Mouse (Mus musculus): ENCODE data around the gene Gm10799. TPM values are rescaled to one million over a fixed set of nuclear protein-coding genes. Genes with fewer than 3 reads are reported as not detected.

Gm10799 gene
- polyA plus RNA-seq, 1 experiment from 2014 or later: not detected

- WGBS (ENCODE audit: insufficient replicate concordance): 66% methylated on average over 5 of the region's 5 CpGs
- no peaks in the 10 kb centered on the region for H3K27me3 ChIP-seq
- peak overlapping the region; percentile 8 for H3K27ac ChIP-seq (replicated peaks)
- H3K36me3 ChIP-seq (replicated peaks): peaks cover 84% of the 10 kb centered on the region
- no peak overlapping the region for H3K4me3 ChIP-seq (replicated peaks)
- no peaks in the 10 kb centered on the region for H3K9me3 ChIP-seq (replicated peaks)
- no peak overlapping the region for H3K4me2 ChIP-seq
- no peak for ATAC-seq (ENCODE audit: insufficient read depth)
- peaks cover 28% of the 10 kb centered on the region for H3K4me1 ChIP-seq (replicated peaks)
- H3K9ac ChIP-seq: no peak overlapping the region
These were observed 26.7 kb downstream of the Gm10799 start for GRCm38 (mm10) chr2:104041632-104042031.

DNA sequence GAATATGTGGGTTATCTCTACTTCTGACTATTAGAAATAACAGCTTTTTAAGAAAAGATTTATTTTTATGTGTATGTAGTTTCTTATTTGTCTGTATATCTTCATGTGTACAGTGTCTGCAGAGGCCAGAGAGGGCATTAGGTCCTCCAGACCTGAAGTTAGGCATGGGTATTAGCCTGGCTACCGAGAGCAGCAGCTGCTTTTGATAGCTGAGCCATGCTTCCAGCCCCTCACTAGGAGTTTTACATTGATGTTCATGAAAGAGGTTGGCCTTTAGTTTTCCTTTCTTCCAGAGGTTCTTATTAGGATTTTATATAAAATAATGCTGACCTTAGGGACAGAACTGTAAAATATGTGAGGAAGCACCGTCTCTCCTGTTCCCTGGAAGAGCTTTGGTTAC is 30.1 kb downstream of the Gm10799 start:
- H3K36me3 ChIP-seq (replicated peaks): peaks cover 88% of the 10 kb centered on the region
- no peak overlapping the region for H3K4me2 ChIP-seq
- no peak overlapping the region for H3K4me3 ChIP-seq (replicated peaks)
- no peaks in the 10 kb centered on the region for H3K27me3 ChIP-seq
- H3K9ac ChIP-seq: no peak overlapping the region
- no peak for ATAC-seq (ENCODE audit: insufficient read depth)
- H3K4me1 ChIP-seq (replicated peaks): peaks cover 19% of the 10 kb centered on the region; the same call in 1 of the 2 replicates
- 82% methylated on average over 2 of the region's 2 CpGs for WGBS (ENCODE audit: insufficient replicate concordance)
- no peaks in the 10 kb centered on the region for H3K9me3 ChIP-seq (replicated peaks)
- H3K27ac ChIP-seq (replicated peaks): no peak overlapping the region

GRCm38 (mm10) chr2:104036316-104036715 is 32.0 kb downstream of the Gm10799 start:
- 59% methylated on average over 3 of the region's 3 CpGs for WGBS (ENCODE audit: insufficient replicate concordance)
- ATAC-seq (ENCODE audit: insufficient read depth): no peak

DNA sequence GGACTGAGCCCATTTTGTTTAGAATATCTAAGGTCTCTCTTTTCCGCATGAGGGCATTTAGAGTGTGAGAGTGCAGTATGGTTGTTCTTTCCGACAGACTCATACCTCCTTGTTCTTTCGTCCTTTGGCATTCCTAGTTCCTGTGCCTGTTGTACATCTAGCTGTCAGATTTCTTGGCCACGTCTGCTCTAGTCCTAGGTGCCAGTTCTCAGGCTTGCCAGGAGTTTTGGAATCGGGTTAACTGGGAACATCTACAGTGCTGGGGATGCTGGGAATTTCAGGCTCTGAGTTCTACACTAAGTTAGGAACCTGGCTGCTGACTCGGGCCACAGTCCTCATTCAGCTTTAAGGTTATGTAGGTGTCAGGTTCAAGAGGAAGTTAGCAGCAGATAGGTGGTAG is 32.8 kb downstream of the Gm10799 start:
- no peak for ATAC-seq (ENCODE audit: insufficient read depth)
- 85% methylated on average over 6 of the region's 6 CpGs for WGBS (ENCODE audit: insufficient replicate concordance)
- Histone ChIP-seq H3K4me3 (replicated peaks) (no peak overlapping the region), H3K27me3 (no peaks in the 10 kb centered on the region), H3K36me3 (replicated peaks) (peaks cover 88% of the 10 kb centered on the region), H3K4me1 (replicated peaks) (peaks cover 9% of the 10 kb centered on the region), H3K4me2 (no peak overlapping the region), H3K9me3 (replicated peaks) (no peaks in the 10 kb centered on the region), H3K9ac (peak overlapping the region; percentile 12; the same call in 1 of the 2 replicates), H3K27ac (replicated peaks) (peak overlapping the region; percentile 57; the same call in 1 of the 2 replicates)

More at GRCm38 (mm10) chr2:104036316-104036715, 32.0 kb downstream of the Gm10799 start:
- Histone ChIP-seq H3K27ac (replicated peaks) (no peak overlapping the region), H3K9me3 (replicated peaks) (no peaks in the 10 kb centered on the region), H3K9ac (no peak overlapping the region), H3K4me3 (replicated peaks) (no peak overlapping the region), H3K4me2 (no peak overlapping the region), H3K4me1 (replicated peaks) (peaks cover 10% of the 10 kb centered on the region; the same call in 1 of the 2 replicates), H3K36me3 (replicated peaks) (peaks cover 86% of the 10 kb centered on the region), H3K27me3 (no peaks in the 10 kb centered on the region)

DNA sequence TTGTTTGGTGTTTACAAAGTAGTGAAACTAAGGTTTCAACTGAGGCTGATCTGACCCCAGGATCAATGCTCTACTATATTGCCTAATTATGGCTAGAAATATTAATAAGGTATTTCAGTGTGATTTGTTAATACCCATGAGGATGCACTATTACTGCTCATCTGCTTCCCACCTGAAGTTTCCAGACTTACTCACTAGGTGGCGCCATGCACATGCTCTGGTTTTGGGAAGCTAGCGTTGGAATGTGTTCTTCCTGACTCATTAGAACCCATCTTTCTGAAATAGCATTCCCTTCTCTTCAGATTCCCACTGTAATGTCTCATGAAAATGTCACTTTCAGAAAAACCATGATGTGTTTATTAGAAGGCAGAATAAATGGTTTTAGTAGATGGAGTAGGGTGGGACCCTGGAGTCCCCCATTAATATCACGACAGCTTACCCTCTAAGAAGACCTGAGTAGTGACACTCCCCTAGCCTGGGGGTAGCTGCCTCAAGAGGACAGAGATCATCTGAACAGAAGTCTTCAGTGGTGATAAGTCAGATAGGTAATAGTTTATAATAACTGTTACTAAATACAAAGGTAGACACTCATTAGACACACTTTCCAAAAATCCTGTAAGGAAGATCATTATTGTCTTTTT is 33.4 kb downstream of the Gm10799 start:
- Histone ChIP-seq H3K4me3 (replicated peaks) (no peak overlapping the region), H3K9ac (no peak overlapping the region), H3K36me3 (replicated peaks) (peaks cover 86% of the 10 kb centered on the region), H3K4me2 (no peak overlapping the region), H3K4me1 (replicated peaks) (peaks cover 10% of the 10 kb centered on the region), H3K9me3 (replicated peaks) (no peaks in the 10 kb centered on the region), H3K27me3 (no peaks in the 10 kb centered on the region), H3K27ac (replicated peaks) (peak overlapping the region; percentile 34; the same call in 1 of the 2 replicates)
- peak; percentile 49; the same call in 1 of the 2 replicates for ATAC-seq (ENCODE audit: insufficient read depth)
- 34% methylated on average over 3 of the region's 3 CpGs for WGBS (ENCODE audit: insufficient replicate concordance)

- Histone ChIP-seq H3K27ac (replicated peaks) (no peak overlapping the region), H3K9me3 (replicated peaks) (no peaks in the 10 kb centered on the region), H3K4me1 (replicated peaks) (peaks cover 26% of the 10 kb centered on the region), H3K27me3 (no peaks in the 10 kb centered on the region), H3K36me3 (replicated peaks) (peaks cover 59% of the 10 kb centered on the region), H3K9ac (no peak overlapping the region), H3K4me3 (replicated peaks) (no peak overlapping the region), H3K4me2 (no peak overlapping the region)
- 81% methylated on average over 3 of the region's 3 CpGs for WGBS (ENCODE audit: insufficient replicate concordance)
- ATAC-seq (ENCODE audit: insufficient read depth): no peak
These were observed 36.3 kb downstream of the Gm10799 start for GRCm38 (mm10) chr2:104032056-104032455.

- Histone ChIP-seq H3K27me3 (no peaks in the 10 kb centered on the region), H3K36me3 (replicated peaks) (peaks cover 44% of the 10 kb centered on the region), H3K9ac (no peak overlapping the region), H3K4me2 (peak overlapping the region; percentile 81), H3K4me3 (replicated peaks) (no peak overlapping the region), H3K27ac (replicated peaks) (peak overlapping the region; percentile 90; the same call in 1 of the 2 replicates), H3K4me1 (replicated peaks) (peaks cover 30% of the 10 kb centered on the region), H3K9me3 (replicated peaks) (no peaks in the 10 kb centered on the region)
- no peak for ATAC-seq (ENCODE audit: insufficient read depth)
- 73% methylated on average over 3 of the region's 3 CpGs for WGBS (ENCODE audit: insufficient replicate concordance)
These were observed 38.0 kb downstream of the Gm10799 start for GRCm38 (mm10) chr2:104030381-104030780.

DNA sequence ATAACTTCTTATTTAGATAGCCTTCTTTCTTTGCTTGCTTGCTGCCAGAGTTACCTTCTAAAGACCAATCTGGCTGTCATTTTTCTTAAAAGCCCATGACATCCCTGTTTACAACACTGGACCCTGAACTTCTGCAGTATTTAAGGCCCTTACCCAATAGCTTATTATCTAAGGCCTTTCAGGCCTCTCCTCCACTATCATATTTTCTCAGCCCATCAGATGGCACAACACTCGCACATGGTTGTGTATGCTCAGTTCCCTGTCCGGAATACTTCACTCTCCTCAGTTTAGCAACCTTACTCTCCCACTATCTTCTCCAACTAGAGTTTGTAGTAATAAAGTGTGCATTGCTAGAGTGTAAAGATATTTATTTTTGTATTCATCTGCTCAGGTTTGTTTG is 39.3 kb downstream of the Gm10799 start:
- Histone ChIP-seq H3K27me3 (0 out of 2 replicates have a peak, but pooled peaks cover 1% of the 10 kb centered on the region), H3K27ac (replicated peaks) (peak overlapping the region; percentile 90), H3K9me3 (replicated peaks) (no peaks in the 10 kb centered on the region), H3K36me3 (replicated peaks) (peaks cover 33% of the 10 kb centered on the region), H3K4me2 (peak overlapping the region; percentile 81), H3K4me3 (replicated peaks) (peak overlapping the region; percentile 94), H3K9ac (peak overlapping the region; percentile 97), H3K4me1 (replicated peaks) (peaks cover 26% of the 10 kb centered on the region)
- peak; percentile 73 for ATAC-seq (ENCODE audit: insufficient read depth)
- WGBS (ENCODE audit: insufficient replicate concordance): 11% methylated on average over 2 of the region's 2 CpGs

GRCm38 (mm10) chr2:104028139-104028723 is 40.1 kb downstream of the Gm10799 start, which contains the start of gene 4931422A03Rik:
4931422A03Rik (minus strand) TSS chr2:104028361.
- Histone ChIP-seq H3K27ac (replicated peaks) (peak within 1 kb of the TSS; percentile 90), H3K4me1 (replicated peaks) (peaks cover 26% of the 10 kb centered on the region), H3K36me3 (replicated peaks) (peaks cover 26% of the 10 kb centered on the region), H3K9me3 (replicated peaks) (no peaks in the 10 kb centered on the region), H3K27me3 (0 out of 2 replicates have a peak, but pooled peaks cover 3% of the 10 kb centered on the region), H3K9ac (peak within 1 kb of the TSS; percentile 97), H3K4me2 (peak within 1 kb of the TSS; percentile 81), H3K4me3 (replicated peaks) (peak within 1 kb of the TSS; percentile 94)
- under 1% methylated on average over 32 of the region's 32 CpGs for WGBS (ENCODE audit: insufficient replicate concordance)
- ATAC-seq (ENCODE audit: insufficient read depth): peak; percentile 38

DNA sequence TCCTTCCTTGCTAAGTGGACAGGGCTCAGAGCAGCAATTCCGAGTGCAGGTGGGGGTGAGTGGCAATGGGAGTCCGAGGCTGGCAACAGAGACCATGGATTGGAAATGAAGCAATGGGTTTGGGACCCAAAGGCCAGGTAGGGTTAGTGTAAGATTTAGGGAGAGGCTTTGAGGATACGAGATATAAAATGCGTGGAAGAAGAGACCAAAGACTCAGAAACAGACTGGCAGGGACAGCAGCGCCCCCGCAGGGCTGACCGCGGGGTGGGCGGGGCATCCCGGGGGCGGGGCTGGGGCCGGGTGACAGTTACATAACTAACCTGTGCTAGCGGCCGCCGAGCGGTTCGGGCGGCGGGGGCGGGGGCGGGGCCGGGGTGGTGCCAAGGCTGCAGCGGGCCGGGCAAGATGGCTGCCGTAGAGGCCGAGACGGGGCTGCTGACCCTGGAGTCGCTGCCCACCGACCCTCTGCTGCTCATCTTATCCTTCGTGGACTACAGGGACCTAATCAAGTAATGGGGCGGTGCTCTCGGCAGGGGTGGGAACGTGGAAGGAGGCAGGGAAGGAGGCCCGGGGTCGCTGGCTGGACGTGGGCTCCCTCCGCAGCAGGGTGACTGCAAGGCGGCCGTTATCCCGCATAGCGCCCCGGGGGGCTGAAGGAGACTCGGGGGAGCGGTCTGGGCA is 40.8 kb downstream of the Gm10799 start, which contains the start of gene Fbxo3:
TSS of gene Fbxo3 (plus strand) at position 264 of the 681 bp plus-strand sequence.
- Histone ChIP-seq H3K4me3 (replicated peaks) (peak within 1 kb of the TSS; percentile 94), H3K4me1 (replicated peaks) (peaks cover 26% of the 10 kb centered on the region), H3K4me2 (peak within 1 kb of the TSS; percentile 81), H3K27ac (replicated peaks) (peak within 1 kb of the TSS; percentile 90), H3K27me3 (0 out of 2 replicates have a peak, but pooled peaks cover 3% of the 10 kb centered on the region), H3K9me3 (replicated peaks) (no peaks in the 10 kb centered on the region), H3K36me3 (replicated peaks) (peaks cover 21% of the 10 kb centered on the region), H3K9ac (peak within 1 kb of the TSS; percentile 97)
- WGBS (ENCODE audit: insufficient replicate concordance): under 1% methylated on average over 41 of the region's 44 CpGs
- ATAC-seq (ENCODE audit: insufficient read depth): peak; percentile 91

DNA sequence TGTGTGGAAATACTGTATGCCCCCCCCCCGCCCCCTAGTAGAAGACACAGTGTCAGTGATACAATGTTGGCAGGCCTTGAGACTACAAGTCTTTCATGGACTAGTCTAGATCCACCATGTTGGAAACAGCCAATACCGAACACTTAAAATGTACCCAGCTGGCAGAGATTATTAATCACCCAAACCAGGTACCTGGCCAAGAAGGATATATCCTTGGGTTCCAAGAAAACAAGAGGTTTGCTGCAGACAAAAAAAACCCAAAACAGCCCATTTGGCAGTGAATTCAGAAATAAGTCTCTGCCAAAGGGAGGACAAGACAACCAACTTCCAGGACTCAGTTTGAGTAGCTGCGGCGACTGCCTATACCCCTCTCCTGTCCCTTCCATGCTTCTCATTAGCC is 43.7 kb downstream of the Gm10799 start:
- no peak for ATAC-seq (ENCODE audit: insufficient read depth)

More for the DNA sequence above, 43.7 kb downstream of the Gm10799 start:
- H3K9ac ChIP-seq: no peak overlapping the region
- peaks cover 17% of the 10 kb centered on the region for H3K4me1 ChIP-seq (replicated peaks)
- no peak overlapping the region for H3K4me3 ChIP-seq (replicated peaks)
- no peaks in the 10 kb centered on the region for H3K9me3 ChIP-seq (replicated peaks)
- 78% methylated on average over 4 of the region's 4 CpGs for WGBS (ENCODE audit: insufficient replicate concordance)
- H3K27ac ChIP-seq (replicated peaks): no peak overlapping the region
- no peak overlapping the region for H3K4me2 ChIP-seq
- no peaks in the 10 kb centered on the region for H3K36me3 ChIP-seq (replicated peaks)
- H3K27me3 ChIP-seq: 0 out of 2 replicates have a peak, but pooled peaks cover 6% of the 10 kb centered on the region

All from liver, embryonic 15.5 days (tissue).